Mouse (Mus musculus) heart, adult 2 months (tissue): Measurements from ENCODE around the gene Glce. TPM values are rescaled to one million over a fixed set of nuclear protein-coding genes. Genes with fewer than 3 reads are reported as not detected.
A peak's percentile ranks its signal among the peaks of the same experiment; 100 is the strongest.

Experiments used
- DNase-seq, 2 experiments: peaks; one replicate each; pipeline ENCODE4 v3.0.0; 2021
- H3K27ac ChIP-seq: fragments of 200-600 bp; 2 replicates; pipeline ENCODE4 v1.8.1; 2022
- H3K27me3 ChIP-seq: fragments of 200-500 bp; 2 replicates; pipeline ENCODE4 v1.6.1; 2012; ENCODE audit warnings: mild to moderate bottlenecking, low read length, inconsistent platforms, mixed read lengths; ENCODE audit not compliant: control insufficient read depth, insufficient read depth
- H3K36me3 ChIP-seq: fragments of 200-500 bp; 2 replicates; pipeline ENCODE4 v1.6.1; 2012; ENCODE audit warnings: low read length, inconsistent platforms; ENCODE audit not compliant: control insufficient read depth, insufficient read depth
- H3K4me1 ChIP-seq: fragments of 200-500 bp; 2 replicates; pipeline ENCODE4 v1.6.1; 2011; ENCODE audit warnings: low read length; ENCODE audit not compliant: control insufficient read depth, insufficient read depth
- H3K4me3 ChIP-seq: fragments of 200-600 bp; 2 replicates; pipeline ENCODE4 v1.8.1; 2022
- H3K79me2 ChIP-seq: fragments of 200-500 bp; replicated peaks from 2 replicates; pipeline ENCODE4 v1.6.1; 2012; ENCODE audit warnings: mild to moderate bottlenecking, inconsistent platforms, low read length, moderate library complexity, mixed read lengths; ENCODE audit not compliant: control insufficient read depth, insufficient read depth
- H3K9ac ChIP-seq: fragments of 200-500 bp; 2 replicates; pipeline ENCODE4 v1.6.1; 2012; ENCODE audit warnings: low read depth, mild to moderate bottlenecking, control low read depth, inconsistent platforms, low read length, mixed read lengths
- CTCF ChIP-seq: fragments of 200-600 bp; IDR thresholded peaks from 2 replicates; pipeline ENCODE4 v1.8.1; 2022; ENCODE audit warnings: antibody characterized with exemption, mild to moderate bottlenecking, moderate library complexity
- EP300 ChIP-seq: fragments of 200-500 bp; IDR thresholded peaks from 2 replicates; pipeline ENCODE4 v1.6.1; 2011; ENCODE audit warnings: low read depth, low read length, control low read depth; ENCODE audit not compliant: insufficient read depth
- POLR2A ChIP-seq: fragments of 200-500 bp; IDR thresholded peaks from 2 replicates; pipeline ENCODE4 v1.6.1; 2011; ENCODE audit warnings: mild to moderate bottlenecking, low read depth, low read length, control low read depth; ENCODE audit not compliant: insufficient read depth
- WGBS: fragments of 180-500 bp; shearing (Covaris S2); methylation state at CpG from one replicate; pipeline ENCODE4 v1.1.7; 2018; 5-methylcytosine and 5-hydroxymethylcytosine counted together
- intact Hi-C: fragments of 180-260 bp; cut with DNase I; formaldehyde crosslinking; loops from one replicate; pipeline ENCODE4 v1.15.1; 2025
- polyA plus RNA-seq: library from polyadenylated mRNA; depleted of rRNA; stranded (reverse); fragments of >200 nt; gene quantifications from 2 replicates; pipeline ENCODE4 v1.2.3, GENCODE M21; 2012
- total RNA-seq, 2 experiments: library from RNA; stranded (reverse); gene quantifications; 2 replicates each; pipeline ENCODE4 v1.2.3; 2021

Gene Glce
- total and polyA plus RNA-seq, 3 experiments, result 3.2 to 11.9 (median 11.7) TPM

GRCm38 (mm10) chr9:62059941-62060340 is 62.5 kb downstream of the Glce start:
- Histone ChIP-seq H3K4me1 (no peaks in the 10 kb centered on the region), H3K9ac (no peak overlapping the region), H3K79me2 (no peaks in the 10 kb centered on the region), H3K36me3 (no peaks in the 10 kb centered on the region; the same call in 1 of the 2 replicates), H3K27me3 (no peaks in the 10 kb centered on the region), H3K27ac (no peak overlapping the region; the same call in 1 of the 2 replicates), H3K4me3 (peak overlapping the region; percentile 25; the same call in 1 of the 2 replicates)
- peak; percentile 49 to 64 for DNase-seq
- no peak for TF ChIP-seq EP300
- TF ChIP-seq POLR2A, result no peak
- TF ChIP-seq CTCF, result no peak
- 56% methylated on average over 11 of the region's 11 CpGs for WGBS
- intact Hi-C loops, result no loop called here

- H3K79me2 ChIP-seq, result no peaks in the 10 kb centered on the region
- H3K4me3 ChIP-seq, result no peak overlapping the region
- TF ChIP-seq EP300, result no peak
- no peak for TF ChIP-seq POLR2A
- TF ChIP-seq CTCF, result no peak
- intact Hi-C loops, result no loop called here
- WGBS, result 68% methylated on average over 7 of the region's 7 CpGs
- no peaks in the 10 kb centered on the region; the same call in 1 of the 2 replicates for H3K36me3 ChIP-seq
- no peak for DNase-seq
- no peaks in the 10 kb centered on the region for H3K27me3 ChIP-seq
- no peaks in the 10 kb centered on the region for H3K4me1 ChIP-seq
- H3K9ac ChIP-seq, result no peak overlapping the region
- no peak overlapping the region for H3K27ac ChIP-seq
Observed at GRCm38 (mm10) chr9:62057881-62058506, 64.5 kb downstream of the Glce start.

GRCm38 (mm10) chr9:62056206-62056605 is 66.2 kb downstream of the Glce start:
- Histone ChIP-seq H3K4me1 (no peaks in the 10 kb centered on the region), H3K36me3 (no peaks in the 10 kb centered on the region; the same call in 1 of the 2 replicates), H3K4me3 (no peak overlapping the region), H3K27me3 (no peaks in the 10 kb centered on the region), H3K9ac (no peak overlapping the region), H3K27ac (no peak overlapping the region), H3K79me2 (no peaks in the 10 kb centered on the region)
- intact Hi-C loops, result no loop called here
- TF ChIP-seq CTCF (no peak), EP300 (no peak), POLR2A (no peak)
- 74% methylated on average over 2 of the region's 2 CpGs for WGBS
- no peak for DNase-seq

- Histone ChIP-seq H3K4me1 (no peaks in the 10 kb centered on the region), H3K4me3 (no peak overlapping the region), H3K27me3 (no peaks in the 10 kb centered on the region), H3K36me3 (no peaks in the 10 kb centered on the region), H3K9ac (no peak overlapping the region), H3K27ac (no peak overlapping the region), H3K79me2 (no peaks in the 10 kb centered on the region)
- TF ChIP-seq CTCF (peak; percentile 58), EP300 (no peak)
- intact Hi-C loops, result no loop called here
- DNase-seq, result no peak
- WGBS, result 61% methylated on average over 4 of the region's 4 CpGs
Observed at GRCm38 (mm10) chr9:62050801-62051200, 71.7 kb downstream of the Glce start.

- H3K4me3 ChIP-seq, result no peak overlapping the region
Observed at GRCm38 (mm10) chr9:62049166-62049565, 73.3 kb downstream of the Glce start.

GRCm38 (mm10) chr9:62042167-62042566 is 80.3 kb downstream of the Glce start:
- intact Hi-C loops, result no loop called here
- no peak overlapping the region for H3K9ac ChIP-seq
- H3K4me1 ChIP-seq, result no peaks in the 10 kb centered on the region; the same call in 1 of the 2 replicates
- no peaks in the 10 kb centered on the region for H3K79me2 ChIP-seq
- no peak overlapping the region for H3K4me3 ChIP-seq
- H3K27me3 ChIP-seq, result no peaks in the 10 kb centered on the region
- TF ChIP-seq EP300 (no peak), POLR2A (no peak), CTCF (no peak)
- DNase-seq, result no peak
- H3K36me3 ChIP-seq, result no peaks in the 10 kb centered on the region
- H3K27ac ChIP-seq, result no peak overlapping the region
- 92% methylated on average over 3 of the region's 3 CpGs for WGBS

More at GRCm38 (mm10) chr9:62049166-62049565, 73.3 kb downstream of the Glce start:
- Histone ChIP-seq H3K36me3 (no peaks in the 10 kb centered on the region), H3K27me3 (no peaks in the 10 kb centered on the region), H3K27ac (no peak overlapping the region), H3K4me1 (no peaks in the 10 kb centered on the region), H3K79me2 (no peaks in the 10 kb centered on the region), H3K9ac (no peak overlapping the region)
- WGBS, result 58% methylated on average over 8 of the region's 8 CpGs
- no peak for TF ChIP-seq POLR2A
- intact Hi-C loops, result no loop called here
- no peak for DNase-seq
